Mouse (Mus musculus): ENCODE data around the gene Tef.

Gene Tef

GRCm38 (mm10) chr15:81848301-81848700 lies 46.1 kb downstream of the Tef start:
- peak in 1 of 2 experiments; percentile 46 for DNase-seq (ENCODE audit: low spot score in 2 of 2)

GRCm38 (mm10) chr15:81849104-81849503 lies 46.9 kb downstream of the Tef start:
- no peak for DNase-seq (ENCODE audit: low spot score in 2 of 2)

DNA sequence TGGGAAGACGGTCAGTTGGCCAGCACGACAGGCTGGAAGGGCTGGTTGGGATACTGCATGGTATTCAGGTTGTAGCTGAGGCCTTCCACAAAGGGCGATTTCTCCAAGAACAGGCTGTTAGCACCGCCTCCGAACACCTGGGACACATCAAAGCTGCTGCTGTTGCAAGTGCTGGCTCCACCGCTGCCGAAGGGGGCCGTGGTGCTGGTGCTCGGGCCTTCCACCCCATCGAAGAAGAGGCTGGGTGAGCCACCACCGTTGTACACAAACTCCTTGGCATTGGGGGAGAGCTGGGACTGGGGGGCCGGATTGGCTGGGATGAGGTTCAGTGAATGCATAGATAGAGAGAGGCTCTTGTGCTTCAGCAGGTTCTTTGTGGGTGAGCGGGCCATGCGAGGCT lies 48.5 kb downstream of the Tef start:
- no peak for DNase-seq (ENCODE audit: low spot score in 2 of 2)

- DNase-seq (ENCODE audit: low spot score in 2 of 2) = no peak
Observed at GRCm38 (mm10) chr15:81851375-81851774, 49.2 kb downstream of the Tef start.

GRCm38 (mm10) chr15:81852411-81853000 lies 50.3 kb downstream of the Tef start:
- DNase-seq (ENCODE audit: low spot score in 2 of 2) = no peak

- no peak for DNase-seq (ENCODE audit: low spot score in 2 of 2)
Observed at GRCm38 (mm10) chr15:81853081-81853480, 50.9 kb downstream of the Tef start.

- DNase-seq (ENCODE audit: low spot score in 2 of 2) = peak; percentile 56 to 74
Observed at GRCm38 (mm10) chr15:81856030-81856790, 54.0 kb downstream of the Tef start.

- DNase-seq (ENCODE audit: low spot score in 2 of 2) = no peak
Observed at GRCm38 (mm10) chr15:81856938-81857723, 54.9 kb downstream of the Tef start.

- DNase-seq (ENCODE audit: low spot score in 2 of 2) = no peak
Observed at GRCm38 (mm10) chr15:81857724-81858116, 55.5 kb downstream of the Tef start.

GRCm38 (mm10) chr15:81858138-81858516 lies 55.9 kb downstream of the Tef start:
- DNase-seq (ENCODE audit: low spot score in 2 of 2) = peak; percentile 89 to 90

- peak in 1 of 2 experiments; percentile 56 for DNase-seq (ENCODE audit: low spot score in 2 of 2)
Observed at GRCm38 (mm10) chr15:81858517-81859329, 56.5 kb downstream of the Tef start, which contains the start of gene Tob2. TSS of gene Tob2 (minus strand) at chr15:81858796.

GRCm38 (mm10) chr15:81859330-81860255 lies 57.4 kb downstream of the Tef start:
- DNase-seq (ENCODE audit: low spot score in 2 of 2) = peak; percentile 59 to 80

GRCm38 (mm10) chr15:81860471-81861135 lies 58.4 kb downstream of the Tef start:
- DNase-seq (ENCODE audit: low spot score in 2 of 2) = no peak

DNA sequence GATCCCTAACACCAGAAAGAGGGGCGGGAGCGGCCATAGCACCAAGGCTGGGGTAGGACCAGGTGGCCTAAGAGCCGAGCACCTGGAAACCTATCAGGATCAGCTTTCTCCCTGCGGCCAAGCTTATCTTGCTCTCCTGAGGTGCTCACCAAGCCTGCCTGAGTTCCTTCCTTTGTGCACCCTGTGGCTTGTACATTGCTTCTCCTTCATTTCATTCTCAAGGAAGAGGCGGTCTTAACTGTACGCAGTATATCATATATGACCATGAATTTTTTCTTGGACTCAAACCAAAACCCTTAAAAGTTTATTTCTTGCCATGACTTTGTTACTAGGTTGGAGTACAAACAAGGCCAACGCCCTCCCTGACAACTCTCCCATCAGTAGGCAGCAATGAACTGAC lies 62.0 kb downstream of the Tef start:
- no peak for DNase-seq (ENCODE audit: low spot score in 2 of 2)

DNA sequence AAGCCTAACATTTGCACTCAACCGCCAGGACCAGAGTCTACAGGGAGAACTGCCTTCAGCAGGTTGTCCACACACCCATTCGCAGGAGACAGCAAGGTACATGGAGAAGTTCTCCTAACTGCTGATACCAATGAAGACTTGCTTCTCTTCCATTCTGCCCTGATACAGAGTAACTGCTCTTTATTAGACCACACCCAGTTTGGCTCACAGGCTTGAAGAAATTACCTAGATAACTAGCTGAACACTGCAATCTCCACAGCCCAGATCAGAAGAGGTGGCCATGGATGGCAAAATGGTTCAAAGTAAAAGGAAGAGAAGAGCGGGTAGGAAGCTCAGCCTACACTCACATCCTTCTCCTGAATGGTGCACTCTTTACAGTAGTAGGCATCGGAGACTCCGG lies 67.8 kb downstream of the Tef start:
- no peak for DNase-seq (ENCODE audit: low spot score in 2 of 2)

DNA sequence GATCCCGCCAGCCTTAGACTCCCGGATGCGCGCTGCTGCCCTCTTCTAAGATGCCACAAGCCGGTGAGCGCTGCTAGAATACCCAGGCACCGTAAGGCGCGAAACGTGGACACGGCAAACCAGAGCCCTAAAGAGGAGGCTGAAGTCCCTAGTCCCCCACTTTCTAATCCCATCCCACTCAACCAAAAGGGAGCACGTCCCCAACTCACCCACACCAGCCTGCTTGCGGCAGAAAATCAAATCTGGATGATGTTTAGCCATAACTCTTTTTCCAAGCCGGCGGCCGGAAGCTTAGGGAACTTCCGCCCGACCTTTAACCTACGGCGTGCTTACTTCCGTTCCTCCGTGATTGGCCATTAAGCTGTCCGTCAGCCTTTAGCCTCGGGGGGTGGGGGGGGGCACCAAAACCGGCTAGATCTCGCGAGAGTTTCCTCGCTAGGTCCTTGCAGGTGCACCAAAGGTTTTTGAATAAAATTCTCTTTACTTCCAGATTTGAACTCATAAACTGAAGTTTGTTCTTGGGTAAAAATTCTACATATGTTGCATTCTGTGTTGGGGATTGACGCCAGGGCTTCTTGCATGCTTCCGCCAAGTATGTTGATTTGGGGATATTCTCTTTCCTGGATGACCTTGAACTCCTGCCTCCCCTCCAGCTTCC lies 69.5 kb downstream of the Tef start, which contains the start of gene Phf5a:
Phf5a (minus strand) TSS at position 308 of the 658 bp plus-strand sequence.
- peak; percentile 54 to 78 for DNase-seq (ENCODE audit: low spot score in 2 of 2)

DNA sequence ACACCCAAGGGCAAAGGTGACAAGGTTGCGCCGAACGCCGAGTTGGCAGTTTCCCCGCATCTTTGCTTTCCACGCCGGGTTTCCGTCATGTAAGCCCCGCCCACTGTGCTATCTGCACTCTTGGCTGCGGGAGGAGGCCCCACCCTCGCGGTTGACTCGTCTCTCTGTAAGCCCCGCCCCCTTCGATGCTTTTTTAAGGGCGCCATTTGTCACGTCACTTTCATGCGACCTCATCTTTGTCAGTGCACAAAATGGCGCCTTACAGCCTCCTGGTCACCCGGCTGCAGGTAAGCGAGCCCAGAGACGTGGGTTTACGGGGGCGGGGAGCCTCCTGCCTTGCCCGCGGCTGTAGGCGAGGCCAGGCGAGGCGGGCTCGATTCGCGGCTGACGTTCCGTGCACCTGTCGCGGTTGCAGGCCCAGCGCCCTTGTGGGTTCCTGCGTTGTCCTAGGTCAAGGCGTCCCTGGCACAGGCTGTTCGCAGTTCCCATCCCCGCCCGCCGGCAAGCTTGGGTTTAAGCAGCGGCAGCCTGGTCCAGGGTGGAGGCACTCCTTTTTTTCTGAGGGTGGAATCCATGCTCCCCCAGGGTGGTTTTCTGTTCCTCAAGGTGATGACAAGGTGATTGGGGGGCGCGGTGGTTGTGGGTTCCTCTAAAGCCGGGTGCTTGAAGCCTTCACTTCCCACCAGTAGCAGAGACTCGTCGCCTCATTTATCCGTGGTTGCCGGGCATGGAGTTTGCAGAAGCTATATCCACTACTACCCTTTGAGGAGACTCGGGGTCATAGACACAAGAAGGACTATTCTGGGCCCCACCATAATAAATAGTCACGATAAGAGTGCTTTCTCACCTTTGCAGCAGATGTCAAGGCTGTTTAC lies 70.3 kb downstream of the Tef start, which contains the start of gene Aco2:
Aco2 (plus strand) TSS at position 48 of the 875 bp plus-strand sequence.
- peak; percentile 97 to 99 for DNase-seq (ENCODE audit: low spot score in 2 of 2)
